Mouse (Mus musculus) lung, embryonic 14.5 days (tissue): Measurements from ENCODE around the gene Galnt17. TPM values are rescaled to one million over a fixed set of nuclear protein-coding genes. Genes with fewer than 3 reads are reported as not detected.

Experiments used
- ATAC-seq: fragments of 200-750 bp; cut with Nextera tagmentation; 2 replicates; pipeline ENCODE4 v1.8.0; 2017; ENCODE audit warnings: mild to moderate bottlenecking, moderate TSS enrichment, moderate library complexity; ENCODE audit not compliant: insufficient read depth
- DNase-seq: peaks from one replicate; pipeline ENCODE4 v3.0.0-alpha.2; 2015
- H3K27ac ChIP-seq: fragments of 300-500 bp; sonication (generic); 2 replicates; pipeline ENCODE4 v1.5.1; 2014; ENCODE audit warnings: low read depth, mild to moderate bottlenecking, moderate library complexity
- H3K27me3 ChIP-seq: fragments of 300-500 bp; sonication (generic); 2 replicates; pipeline ENCODE4 v1.6.1; 2014; ENCODE audit warnings: low read length, control low read depth; ENCODE audit not compliant: insufficient read depth
- H3K36me3 ChIP-seq: fragments of 300-500 bp; sonication (generic); 2 replicates; pipeline ENCODE4 v1.6.1; 2014; ENCODE audit warnings: control low read depth; ENCODE audit not compliant: insufficient read depth
- H3K4me1 ChIP-seq: fragments of 300-500 bp; sonication (generic); 2 replicates; pipeline ENCODE4 v1.6.1; 2014; ENCODE audit warnings: antibody characterized with exemption, control low read depth; ENCODE audit not compliant: insufficient read depth
- H3K4me2 ChIP-seq: fragments of 300-500 bp; sonication (generic); 2 replicates; pipeline ENCODE4 v1.6.1; 2014; ENCODE audit warnings: mild to moderate bottlenecking
- H3K4me3 ChIP-seq: fragments of 300-500 bp; sonication (generic); 2 replicates; pipeline ENCODE4 v1.5.1; 2014; ENCODE audit warnings: low read depth, low read length
- H3K9ac ChIP-seq: fragments of 300-500 bp; sonication (generic); 2 replicates; pipeline ENCODE4 v1.6.1; 2014
- H3K9me3 ChIP-seq: fragments of 300-500 bp; sonication (generic); 2 replicates; pipeline ENCODE4 v1.6.1; 2016; ENCODE audit warnings: low read depth, low read length, control low read depth
- CTCF ChIP-seq: IDR thresholded peaks from 2 replicates; pipeline ENCODE4 v1.5.1; 2016; ENCODE audit warnings: antibody characterized with exemption, low read depth
- WGBS: fragments of 180-500 bp; shearing (Covaris S2); extraction: QIAGEN DNeasy Blood & Tissue Kit; methylation state at CpG from one replicate; pipeline ENCODE4 v1.1.7; 2014; 5-methylcytosine and 5-hydroxymethylcytosine counted together
- polyA plus RNA-seq: library from polyadenylated mRNA; unstranded; fragments of >200 nt; fragmentation: Nextera tagmentation; extraction: Ambion mirVana; gene quantifications from 2 replicates; pipeline ENCODE4 v1.2.1, GENCODE M21; 2014

The Galnt17 gene
- 0.89 and 1.2 TPM in 2 replicates for polyA plus RNA-seq

DNA sequence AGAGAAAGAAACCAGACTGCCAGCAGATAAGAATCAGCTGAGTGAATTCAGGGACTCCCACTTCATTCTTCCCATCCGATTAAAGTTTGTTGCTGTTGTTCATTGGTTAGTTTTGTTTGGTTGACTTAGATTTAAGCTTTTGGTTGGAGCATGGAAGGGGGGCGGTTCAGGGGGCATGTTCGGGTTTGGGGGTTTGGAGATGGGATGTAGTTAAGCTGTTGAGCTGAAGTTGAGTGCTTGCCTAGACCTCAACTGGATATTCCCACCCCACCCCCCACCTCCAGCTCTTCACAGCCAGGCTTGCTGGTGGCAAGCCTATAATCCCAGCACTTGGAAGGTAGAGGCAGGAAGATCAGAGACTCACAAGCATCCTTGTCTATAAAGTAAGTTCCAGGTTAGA lies at the start of gene Galnt17:
Gene Galnt17, minus strand, starts transcription at position 101 of the 400 bp plus-strand sequence.
- 59% methylated on average over 3 of the region's 3 CpGs for WGBS
- H3K9me3 ChIP-seq: no peaks in the 10 kb centered on the region
- TF ChIP-seq CTCF: no peak
- H3K9ac ChIP-seq: peak within 1 kb of the TSS; percentile 47
- peak within 1 kb of the TSS; percentile 98 for H3K4me2 ChIP-seq
- H3K4me1 ChIP-seq: peaks cover 7% of the 10 kb centered on the region; the same call in 1 of the 2 replicates
- H3K4me3 ChIP-seq: peak within 1 kb of the TSS; percentile 59
- no peak for DNase-seq
- peaks cover 35% of the 10 kb centered on the region for H3K27me3 ChIP-seq
- peak within 1 kb of the TSS; percentile 43; the same call in 1 of the 2 replicates for H3K27ac ChIP-seq
- no peak for ATAC-seq
- H3K36me3 ChIP-seq: no peaks in the 10 kb centered on the region

DNA sequence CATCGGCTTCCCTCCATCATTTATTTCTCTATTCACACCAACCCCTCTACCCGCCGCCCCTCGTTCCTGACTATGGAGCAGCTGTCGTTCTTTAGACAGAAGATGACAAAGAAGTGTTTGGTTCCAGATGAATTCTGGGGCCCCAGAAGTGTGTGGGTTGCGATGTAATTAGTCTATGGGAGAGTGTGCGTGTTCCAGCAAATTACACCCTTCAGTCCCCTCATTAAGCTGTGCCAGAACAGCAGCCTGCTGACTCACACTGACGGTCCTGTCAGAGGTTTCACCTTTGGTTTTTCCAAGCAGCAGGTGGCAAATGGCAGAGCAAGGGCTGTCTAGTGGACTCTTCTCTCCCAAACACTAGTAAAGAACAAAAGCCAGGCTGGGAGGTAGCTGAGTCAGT lies 26.2 kb upstream of the Galnt17 start:
- no peak overlapping the region for H3K9ac ChIP-seq
- no peak overlapping the region for H3K4me2 ChIP-seq
- H3K4me1 ChIP-seq: no peaks in the 10 kb centered on the region
- no peak for TF ChIP-seq CTCF
- no peak overlapping the region for H3K4me3 ChIP-seq
- H3K9me3 ChIP-seq: no peaks in the 10 kb centered on the region
- no peaks in the 10 kb centered on the region for H3K36me3 ChIP-seq
- no peak for ATAC-seq
- DNase-seq: no peak
- no peaks in the 10 kb centered on the region for H3K27me3 ChIP-seq
- H3K27ac ChIP-seq: no peak overlapping the region
- WGBS: 74% methylated on average over 8 of the region's 8 CpGs

DNA sequence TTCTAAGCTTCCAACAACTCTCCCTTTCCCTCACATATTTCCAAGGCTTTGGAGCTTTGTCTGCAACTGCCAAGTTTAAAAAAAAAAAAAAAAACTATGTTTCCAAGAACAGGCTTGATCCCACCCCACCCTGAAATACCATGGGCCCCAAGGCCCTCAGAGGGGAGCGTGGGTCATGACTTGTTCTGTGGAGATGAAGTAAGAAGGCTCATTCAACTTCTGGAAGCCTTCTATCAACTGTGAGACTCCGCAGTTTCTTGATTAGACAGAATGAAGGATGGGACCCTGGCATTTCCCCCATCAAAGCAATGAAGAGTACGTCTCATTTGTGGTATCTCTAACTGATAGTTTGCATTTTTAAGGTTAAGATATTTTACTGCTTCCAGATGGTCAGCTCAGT lies 13.0 kb upstream of the Galnt17 start:
- no peak for TF ChIP-seq CTCF
- H3K27me3 ChIP-seq: no peaks in the 10 kb centered on the region
- H3K4me1 ChIP-seq: no peaks in the 10 kb centered on the region
- DNase-seq (no peak), ATAC-seq (no peak)
- no peak overlapping the region for H3K4me2 ChIP-seq
- no peak overlapping the region for H3K4me3 ChIP-seq
- no peak overlapping the region for H3K27ac ChIP-seq
- no peaks in the 10 kb centered on the region for H3K9me3 ChIP-seq
- H3K36me3 ChIP-seq: no peaks in the 10 kb centered on the region
- 46% methylated on average over 3 of the region's 3 CpGs for WGBS
- H3K9ac ChIP-seq: no peak overlapping the region

DNA sequence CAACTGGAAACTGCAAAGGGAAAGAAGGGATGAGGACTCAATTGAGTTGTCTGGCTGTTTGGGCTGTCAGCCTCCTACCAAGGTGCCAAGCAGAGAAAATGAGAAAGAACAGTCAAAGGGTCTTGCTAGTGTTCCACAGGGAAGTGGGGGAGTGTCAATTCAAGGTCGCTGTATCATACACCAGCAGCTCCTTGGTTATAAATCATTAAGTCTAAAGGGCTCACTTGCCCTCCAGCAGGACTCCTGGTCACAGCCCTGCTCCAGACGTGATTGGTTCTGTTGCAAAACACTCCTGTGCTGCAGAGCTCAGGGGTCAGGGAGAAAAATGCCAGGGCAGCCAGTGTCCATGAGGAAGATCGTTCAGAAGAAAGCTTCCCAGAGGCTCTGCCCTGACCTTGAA lies 11.3 kb upstream of the Galnt17 start:
- Histone ChIP-seq H3K4me3 (no peak overlapping the region), H3K27ac (no peak overlapping the region), H3K4me2 (no peak overlapping the region), H3K36me3 (no peaks in the 10 kb centered on the region), H3K9ac (no peak overlapping the region), H3K27me3 (no peaks in the 10 kb centered on the region), H3K9me3 (no peaks in the 10 kb centered on the region), H3K4me1 (no peaks in the 10 kb centered on the region)
- DNase-seq (no peak), ATAC-seq (no peak)
- no peak for TF ChIP-seq CTCF
- 34% methylated on average over 3 of the region's 3 CpGs for WGBS

DNA sequence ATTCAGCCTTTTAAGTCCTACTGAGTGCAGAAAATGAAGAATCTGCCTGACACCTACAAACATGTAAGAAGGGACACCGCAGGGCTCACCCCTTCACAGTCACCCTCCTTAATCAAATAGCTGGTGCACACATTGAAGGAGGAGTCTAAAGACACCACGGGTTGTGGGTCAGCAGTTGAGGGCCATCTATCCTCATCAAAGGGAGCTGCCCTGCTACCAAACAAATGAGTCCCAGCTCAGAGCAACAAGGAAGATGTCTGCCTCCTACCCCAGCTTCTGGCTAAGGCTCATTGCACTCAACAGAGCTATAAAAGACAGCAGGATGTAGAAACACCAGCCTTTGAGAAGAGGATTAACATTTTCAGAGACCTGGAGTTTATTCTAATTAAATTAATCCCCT lies 10.8 kb upstream of the Galnt17 start:
- WGBS: 44% methylated on average over 2 of the region's 2 CpGs
- Histone ChIP-seq H3K9ac (no peak overlapping the region), H3K9me3 (no peaks in the 10 kb centered on the region), H3K27ac (no peak overlapping the region), H3K36me3 (no peaks in the 10 kb centered on the region), H3K4me1 (no peaks in the 10 kb centered on the region), H3K27me3 (no peaks in the 10 kb centered on the region), H3K4me3 (no peak overlapping the region), H3K4me2 (no peak overlapping the region)
- TF ChIP-seq CTCF: no peak
- ATAC-seq (no peak), DNase-seq (no peak)

DNA sequence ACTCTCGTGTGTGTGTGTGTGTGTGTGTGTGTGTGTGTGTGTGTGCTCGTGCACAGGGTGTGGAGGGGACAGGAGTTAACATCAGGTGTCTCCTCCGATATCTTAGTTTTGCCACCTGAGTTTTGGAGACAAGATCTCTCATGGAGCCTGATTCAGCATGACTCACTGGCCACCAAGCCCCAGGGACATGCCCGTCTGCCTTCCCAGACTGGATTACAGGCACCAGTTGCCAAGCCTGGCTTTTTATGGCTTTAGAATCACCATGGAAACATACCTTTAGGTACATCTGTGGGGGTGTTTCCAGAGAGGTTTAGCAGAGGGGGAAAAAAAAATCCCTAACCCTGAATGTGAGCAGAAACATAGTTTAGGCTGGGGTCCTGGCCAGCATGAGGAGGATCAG lies 6.7 kb upstream of the Galnt17 start:
- Histone ChIP-seq H3K9me3 (no peaks in the 10 kb centered on the region), H3K4me3 (no peak overlapping the region), H3K27ac (no peak overlapping the region), H3K4me1 (no peaks in the 10 kb centered on the region), H3K4me2 (no peak overlapping the region), H3K36me3 (no peaks in the 10 kb centered on the region), H3K9ac (no peak overlapping the region), H3K27me3 (no peaks in the 10 kb centered on the region)
- no peak for TF ChIP-seq CTCF
- ATAC-seq: no peak
- DNase-seq: no peak
- 81% methylated on average over 4 of the region's 4 CpGs for WGBS

DNA sequence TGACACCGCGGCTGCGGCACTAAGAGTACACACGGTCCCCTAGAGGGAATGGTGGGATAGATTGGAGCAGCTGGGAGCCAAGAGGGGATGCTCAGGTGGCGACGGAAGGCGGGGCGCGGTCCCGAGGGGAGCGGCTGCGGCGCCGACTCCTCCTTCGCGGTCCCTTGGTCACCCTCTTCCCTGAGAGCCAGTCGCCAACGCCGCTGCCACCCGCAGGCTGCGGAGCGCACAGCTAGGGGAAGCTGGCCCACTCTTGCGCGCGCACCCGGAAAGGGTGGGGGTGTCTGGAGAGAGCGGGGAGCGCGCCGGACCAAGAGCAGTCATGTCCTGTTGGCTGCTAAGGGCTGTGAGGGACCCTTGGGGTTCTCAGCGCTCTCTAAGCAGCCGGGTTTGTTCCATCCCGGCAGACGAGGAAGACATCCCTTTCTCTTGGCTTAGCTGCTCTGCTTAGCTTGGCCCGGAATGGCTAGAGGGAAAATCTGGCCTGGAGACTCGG lies 593 bp downstream of the Galnt17 start:
- peaks cover 7% of the 10 kb centered on the region; the same call in 1 of the 2 replicates for H3K4me1 ChIP-seq
- no peak for TF ChIP-seq CTCF
- H3K4me2 ChIP-seq: peak overlapping the region; percentile 98
- peak overlapping the region; percentile 59 for H3K4me3 ChIP-seq
- WGBS: under 1% methylated on average over 32 of the region's 36 CpGs
- H3K9ac ChIP-seq: peak overlapping the region; percentile 47
- peak; percentile 89 for DNase-seq
- no peaks in the 10 kb centered on the region for H3K36me3 ChIP-seq
- peaks cover 35% of the 10 kb centered on the region for H3K27me3 ChIP-seq
- H3K27ac ChIP-seq: peak overlapping the region; percentile 43; the same call in 1 of the 2 replicates
- peak; percentile 92 for ATAC-seq
- H3K9me3 ChIP-seq: no peaks in the 10 kb centered on the region
